Mouse (Mus musculus) activated CD4-positive, CD25-positive, alpha-beta regulatory T cell, adult 4 months (primary cell): ENCODE data around the gene Fbxl20. TPM values are rescaled to one million over a fixed set of nuclear protein-coding genes. Genes with fewer than 3 reads are reported as not detected.
A peak's percentile ranks its signal among the peaks of the same experiment; 100 is the strongest.
"Not testable (repeated sequence)": the region's sequence is repeated elsewhere in the genome, so short reads cannot be mapped to it uniquely, and the experiment has no call there.

ENCODE experiments used
- ATAC-seq: one replicate; pipeline ENCODE4 v1.8.0; 2017
- polyA plus RNA-seq, 2 experiments: library from polyadenylated mRNA; unstranded; fragments of 100-300 nt; shearing (Covaris generic); gene quantifications; one replicate each; pipeline ENCODE4 v1.2.1; 2017

Gene Fbxl20
- polyA plus RNA-seq: 1 to 10 TPM; 7.7 to 8.4 TPM

- ATAC-seq: peak; percentile 68
Observed at GRCm38 (mm10) chr11:98149786-98150624, at the start of gene Fbxl20. Fbxl20 (minus strand) TSS chr11:98150403.

- ATAC-seq: peak; percentile 95
Observed at GRCm38 (mm10) chr11:98192901-98193805, 43.0 kb upstream of the Fbxl20 start, which contains the start of gene Med1. Med1 (minus strand) TSS chr11:98193293.

GRCm38 (mm10) chr11:98190820-98191219 is 40.6 kb upstream of the Fbxl20 start:
- ATAC-seq: no peak

GRCm38 (mm10) chr11:98187640-98188395 is 37.6 kb upstream of the Fbxl20 start:
- ATAC-seq: no peak

GRCm38 (mm10) chr11:98182149-98182548 is 31.9 kb upstream of the Fbxl20 start:
- ATAC-seq: not testable (repeated sequence)

GRCm38 (mm10) chr11:98168400-98168799 is 18.2 kb upstream of the Fbxl20 start:
- ATAC-seq: no peak

- no peak for ATAC-seq
Observed at GRCm38 (mm10) chr11:98155094-98155493, 4.9 kb upstream of the Fbxl20 start.

- no peak for ATAC-seq
Observed at GRCm38 (mm10) chr11:98150625-98151156, 488 bp upstream of the Fbxl20 start.

GRCm38 (mm10) chr11:98149304-98149750 is 876 bp downstream of the Fbxl20 start:
- ATAC-seq: peak; percentile 76

- peak; percentile 4 for ATAC-seq
Observed at GRCm38 (mm10) chr11:98148551-98149301, 1.5 kb downstream of the Fbxl20 start.

- ATAC-seq: no peak
Observed at GRCm38 (mm10) chr11:98145856-98146255, 4.3 kb downstream of the Fbxl20 start.

- no peak for ATAC-seq
Observed at GRCm38 (mm10) chr11:98142545-98142944, 7.7 kb downstream of the Fbxl20 start.

GRCm38 (mm10) chr11:98138894-98139293 is 11.3 kb downstream of the Fbxl20 start:
- no peak for ATAC-seq

GRCm38 (mm10) chr11:98137836-98138235 is 12.4 kb downstream of the Fbxl20 start:
- no peak for ATAC-seq

- ATAC-seq: no peak
Observed at GRCm38 (mm10) chr11:98134951-98135350, 15.3 kb downstream of the Fbxl20 start.

- no peak for ATAC-seq
Observed at GRCm38 (mm10) chr11:98123424-98123823, 26.8 kb downstream of the Fbxl20 start.

GRCm38 (mm10) chr11:98114363-98114762 is 35.8 kb downstream of the Fbxl20 start:
- ATAC-seq: no peak

- ATAC-seq: no peak
Observed at GRCm38 (mm10) chr11:98113504-98113903, 36.7 kb downstream of the Fbxl20 start.

- no peak for ATAC-seq
Observed at GRCm38 (mm10) chr11:98109706-98110105, 40.5 kb downstream of the Fbxl20 start.

- ATAC-seq: no peak
Observed at GRCm38 (mm10) chr11:98101332-98101731, 48.9 kb downstream of the Fbxl20 start.

- no peak for ATAC-seq
Observed at GRCm38 (mm10) chr11:98090583-98090982, 59.6 kb downstream of the Fbxl20 start.
